Comparison of ENCODE assay signal across 10 mouse cellular contexts in the genomic region with DNA sequence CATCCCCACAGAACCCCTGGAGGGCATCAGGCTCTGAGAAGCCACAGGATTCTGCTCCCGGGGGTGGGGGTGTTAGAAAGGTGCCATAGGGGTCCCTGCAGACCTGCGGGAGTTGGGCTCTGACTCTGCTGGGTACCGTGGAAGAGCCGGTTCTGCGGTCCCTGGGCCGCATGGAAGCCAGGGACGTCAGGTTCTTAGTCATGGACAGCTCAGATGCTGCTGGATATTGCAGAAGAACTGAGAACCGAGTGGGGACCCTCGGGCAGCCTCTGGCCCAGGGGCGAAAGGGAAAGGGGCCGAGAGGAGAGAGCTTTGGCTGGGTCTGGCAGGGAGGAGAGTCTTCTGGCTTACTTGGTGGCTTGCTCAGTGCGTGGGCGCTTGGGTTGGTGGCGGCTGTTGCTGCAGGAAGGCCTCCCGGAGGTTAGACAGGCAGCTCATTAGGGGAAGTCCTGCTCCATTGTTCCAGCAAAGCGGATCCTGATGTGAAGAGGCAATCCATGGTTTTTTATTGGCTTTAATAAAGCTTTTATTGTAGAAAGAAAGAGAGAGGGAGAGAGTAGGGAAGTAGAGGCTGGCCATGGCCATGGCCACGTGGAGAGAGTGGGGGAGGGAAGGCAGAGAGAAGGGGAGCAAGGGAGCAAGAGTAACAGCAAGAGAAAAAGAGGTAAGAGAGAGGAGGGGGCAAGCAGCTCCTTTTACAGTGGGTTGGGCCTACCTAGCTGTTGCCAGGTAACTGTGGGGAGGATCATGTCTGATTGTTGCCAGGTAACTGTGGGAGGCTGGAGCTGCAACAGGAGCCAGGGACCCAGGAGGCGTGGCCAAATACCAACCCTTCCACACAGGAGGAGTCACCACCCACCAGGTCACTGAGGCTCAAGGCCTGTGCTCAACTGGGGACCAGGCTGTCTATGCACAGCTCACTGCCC.
A peak's percentile ranks its signal among the peaks of the same experiment; 100 is the strongest.
DNase-seq lines count a peak whose midpoint lies in the region; ATAC-seq lines count a peak whose summit lies in the region.
"Had no signal": no experiment of that assay in that cellular context is flagged by ENCODE, and none has a peak within 500 bp of the region (broad histone marks: within the 10 kb centered on the region; RNA-seq: fewer than 3 reads in every experiment).

No protein-coding gene starts in this region.

- no peak overlapping the region for H3K27ac ChIP-seq in kidney, embryonic 14.5 days (ENCODE audit: low read depth, low read length)
- H3K27ac ChIP-seq in hindbrain, embryonic 11.5 days (ENCODE audit: low read depth, low read length) = no peak overlapping the region
- no peak overlapping the region for H3K27ac ChIP-seq in midbrain, embryonic 16.5 days (ENCODE audit: low read length)
- H3K27ac ChIP-seq: heart, adult 2 months had no signal

- H3K4me2 ChIP-seq in kidney, embryonic 14.5 days (replicated peaks; ENCODE audit: low read depth, low read length) = peak overlapping the region; percentile 43
- peak overlapping the region; percentile 17; the same call in 1 of the 2 replicates for H3K4me2 ChIP-seq in hindbrain, embryonic 11.5 days (replicated peaks; ENCODE audit: low read depth, low read length)
- peak overlapping the region; percentile 3; the same call in 1 of the 2 replicates for H3K4me2 ChIP-seq in midbrain, embryonic 16.5 days (ENCODE audit: low read length)

- H3K9me3 ChIP-seq in kidney, embryonic 14.5 days (ENCODE audit: control insufficient read depth, low read length) = no peaks in the 10 kb centered on the region
- H3K9me3 ChIP-seq in hindbrain, embryonic 11.5 days (ENCODE audit: control insufficient read depth, low read length) = no peaks in the 10 kb centered on the region
- H3K9me3 ChIP-seq in midbrain, embryonic 16.5 days (replicated peaks; ENCODE audit: control insufficient read depth, low read length, poor library complexity, severe bottlenecking) = no peaks in the 10 kb centered on the region

- H3K4me3 ChIP-seq in kidney, embryonic 14.5 days (ENCODE audit: low read length) = peak overlapping the region; percentile 27
- H3K4me3 ChIP-seq in hindbrain, embryonic 11.5 days (ENCODE audit: low read depth, low read length) = no peak overlapping the region
- H3K4me3 ChIP-seq in midbrain, embryonic 16.5 days (ENCODE audit: low read depth, low read length) = no peak overlapping the region
- H3K4me3 ChIP-seq: heart, adult 2 months had no signal

- H3K4me1 ChIP-seq in kidney, embryonic 14.5 days (ENCODE audit: control insufficient read depth, insufficient read depth, low read length) = no peaks in the 10 kb centered on the region
- no peaks in the 10 kb centered on the region for H3K4me1 ChIP-seq in hindbrain, embryonic 11.5 days (replicated peaks; ENCODE audit: control insufficient read depth, insufficient read depth, low read length)
- no peaks in the 10 kb centered on the region for H3K4me1 ChIP-seq in midbrain, embryonic 16.5 days (ENCODE audit: control insufficient read depth, insufficient read depth, low read length)

- H3K36me3 ChIP-seq in kidney, embryonic 14.5 days (ENCODE audit: control insufficient read depth, insufficient read depth, low read length) = no peaks in the 10 kb centered on the region
- H3K36me3 ChIP-seq in hindbrain, embryonic 11.5 days (ENCODE audit: control insufficient read depth, insufficient read depth, low read length) = no peaks in the 10 kb centered on the region
- H3K36me3 ChIP-seq in midbrain, embryonic 16.5 days (ENCODE audit: control insufficient read depth, insufficient read depth, low read length) = no peaks in the 10 kb centered on the region

- no peak for DNase-seq in kidney, adult 11 months
- DNase-seq in cerebellum, adult 9-11 months = peak; percentile 32
- peak; percentile 21 for DNase-seq in hindbrain, embryonic 11.5 days (ENCODE audit: low spot score)
- DNase-seq in thymus, postnatal 10 days (ENCODE audit: low spot score in 2 of 2) = no peak
- no peak for DNase-seq in lung, postnatal 10 days
- DNase-seq in layer of hippocampus, postnatal 25 days (ENCODE audit: extremely low spot score in 1 of 2, low spot score in 1 of 2) = no peak

- peak; percentile 99 for ATAC-seq in kidney, embryonic 14.5 days (ENCODE audit: low FRiP score, low TSS enrichment)
- peak; percentile 89 for ATAC-seq in hindbrain, embryonic 11.5 days (ENCODE audit: low FRiP score)
- peak; percentile 48; the same call in 1 of the 2 replicates for ATAC-seq in midbrain, embryonic 16.5 days
- ATAC-seq: Patski had no signal

- no peaks in the 10 kb centered on the region for H3K27me3 ChIP-seq in kidney, embryonic 14.5 days (ENCODE audit: control insufficient read depth, insufficient read depth, low read length)
- no peaks in the 10 kb centered on the region for H3K27me3 ChIP-seq in hindbrain, embryonic 11.5 days (ENCODE audit: control insufficient read depth, insufficient read depth, low read length)
- no peaks in the 10 kb centered on the region for H3K27me3 ChIP-seq in midbrain, embryonic 16.5 days (ENCODE audit: control insufficient read depth, insufficient read depth, low read depth, low read length)

- 0 out of 2 replicates have a peak overlapping the region, but pooled peaks have one; percentile 35 for H3K9ac ChIP-seq in kidney, embryonic 14.5 days (ENCODE audit: low read depth, low read length)
- H3K9ac ChIP-seq in hindbrain, embryonic 11.5 days (ENCODE audit: low read depth, low read length) = no peak overlapping the region
- no peak overlapping the region for H3K9ac ChIP-seq in midbrain, embryonic 16.5 days (ENCODE audit: low read depth, low read length)

- WGBS in kidney, embryonic 14.5 days = 7% methylated on average over 17 of the region's 18 CpGs
- WGBS in hindbrain, embryonic 11.5 days = 11% methylated on average over 18 of the region's 18 CpGs
- 15% methylated on average over 18 of the region's 18 CpGs for WGBS in midbrain, embryonic 16.5 days

Comparison
In these comparisons a context has a peak if more than half of its experiments do, and no peak if none do; other contexts are left out.
1. ATAC-seq: peak in every context shown above with its lines; median percentile 99 in kidney, embryonic 14.5 days; 89 in hindbrain, embryonic 11.5 days; 48 in midbrain, embryonic 16.5 days.
2. DNase-seq: peak in cerebellum, adult 9-11 months (single experiment) and hindbrain, embryonic 11.5 days (single experiment); none in kidney, adult 11 months (single experiment), thymus, postnatal 10 days (0 of 2), lung, postnatal 10 days (single experiment) and layer of hippocampus, postnatal 25 days (0 of 2).
3. Peak in every context shown above with its lines, with median percentiles within 50 percentile points of each other: H3K4me2 ChIP-seq.